Mouse (Mus musculus) left cerebral cortex, adult 9 months (tissue): ENCODE measurements around the gene Aif1l.
"Not testable (repeated sequence)": the region's sequence is repeated elsewhere in the genome, so short reads cannot be mapped to it uniquely, and the experiment has no call there.

Source experiments
- DNase-seq, 2 experiments: peaks; one replicate each; pipeline ENCODE4 v3.0.0; 2022; ENCODE audit warnings: low spot score in 2 of 2

Gene Aif1l

GRCm38 (mm10) chr2:31950058-31950871 lies at the start of gene Aif1l:
Gene Aif1l, plus strand, starts transcription at chr2:31950139.
- DNase-seq, result no peak

- DNase-seq, result no peak
Measured at GRCm38 (mm10) chr2:31900932-31901331, 49.0 kb upstream of the Aif1l start.

- no peak for DNase-seq
Measured at GRCm38 (mm10) chr2:31901659-31902362, 48.1 kb upstream of the Aif1l start.

- DNase-seq, result no peak
Measured at GRCm38 (mm10) chr2:31904089-31904488, 45.9 kb upstream of the Aif1l start.

GRCm38 (mm10) chr2:31904622-31905021 lies 45.3 kb upstream of the Aif1l start:
- no peak for DNase-seq

- no peak for DNase-seq
Measured at GRCm38 (mm10) chr2:31905682-31906081, 44.3 kb upstream of the Aif1l start.

- peak in 1 of 2 experiments; percentile 42 for DNase-seq
Measured at GRCm38 (mm10) chr2:31906407-31906806, 43.5 kb upstream of the Aif1l start.

- DNase-seq, result peak in 1 of 2 experiments; percentile 19
Measured at GRCm38 (mm10) chr2:31912575-31912974, 37.4 kb upstream of the Aif1l start.

- DNase-seq, result not testable (repeated sequence)
Measured at GRCm38 (mm10) chr2:31914213-31914612, 35.7 kb upstream of the Aif1l start.

- DNase-seq, result peak in 1 of 2 experiments; percentile 79
Measured at GRCm38 (mm10) chr2:31915112-31915511, 34.8 kb upstream of the Aif1l start.

- DNase-seq, result peak in 1 of 2 experiments; percentile 46
Measured at GRCm38 (mm10) chr2:31917636-31918035, 32.3 kb upstream of the Aif1l start.

GRCm38 (mm10) chr2:31923645-31924044 lies 26.3 kb upstream of the Aif1l start:
- no peak for DNase-seq

GRCm38 (mm10) chr2:31924811-31925210 lies 25.1 kb upstream of the Aif1l start:
- no peak for DNase-seq

GRCm38 (mm10) chr2:31925936-31926335 lies 24.0 kb upstream of the Aif1l start:
- no peak for DNase-seq

- no peak for DNase-seq
Measured at GRCm38 (mm10) chr2:31929664-31930063, 20.3 kb upstream of the Aif1l start.

- no peak for DNase-seq
Measured at GRCm38 (mm10) chr2:31934551-31934950, 15.4 kb upstream of the Aif1l start.

GRCm38 (mm10) chr2:31935054-31935453 lies 14.9 kb upstream of the Aif1l start:
- DNase-seq, result no peak

- DNase-seq, result no peak
Measured at GRCm38 (mm10) chr2:31938298-31938697, 11.6 kb upstream of the Aif1l start.

- no peak for DNase-seq
Measured at GRCm38 (mm10) chr2:31943011-31943410, 6.9 kb upstream of the Aif1l start.

GRCm38 (mm10) chr2:31945580-31945979 lies 4.4 kb upstream of the Aif1l start:
- no peak for DNase-seq

GRCm38 (mm10) chr2:31948392-31948791 lies 1.5 kb upstream of the Aif1l start:
- DNase-seq, result no peak

- no peak for DNase-seq
Measured at GRCm38 (mm10) chr2:31948801-31949200, 1.1 kb upstream of the Aif1l start.

GRCm38 (mm10) chr2:31950966-31951365 lies 1.0 kb downstream of the Aif1l start:
- DNase-seq, result no peak
